Mouse (Mus musculus): Measurements from ENCODE around the gene Spata5.
A peak's percentile ranks its signal among the peaks of the same experiment; 100 is the strongest.

Gene Spata5

GRCm38 (mm10) chr3:37419458-37419991, at the start of gene Spata5:
Spata5 (plus strand) TSS chr3:37419896.
- DNase-seq, result peak; percentile 98 to 99

- DNase-seq, result no peak
These were observed 49.3 kb upstream of the Spata5 start for GRCm38 (mm10) chr3:37370407-37370806.

DNA sequence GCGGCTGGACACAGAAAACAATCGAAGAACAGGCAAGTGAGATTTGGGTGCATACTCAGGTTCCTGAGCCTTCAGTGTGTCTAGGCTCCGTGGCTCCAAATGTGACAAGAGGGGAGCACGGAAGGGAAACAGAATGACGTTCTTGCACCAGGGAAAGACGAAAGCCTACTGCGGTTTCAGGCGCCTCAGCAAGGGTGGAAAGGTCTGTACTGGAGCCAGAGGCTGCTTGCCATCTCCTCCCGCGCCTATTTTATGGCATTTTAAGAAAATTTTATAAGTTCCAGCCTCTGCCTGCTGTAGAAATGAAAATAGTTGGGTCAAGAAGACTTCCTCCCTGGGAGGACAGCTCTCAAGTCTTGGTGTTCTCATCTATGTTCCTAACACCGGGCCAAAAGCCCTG, 46.0 kb upstream of the Spata5 start:
- no peak for DNase-seq

- no peak for DNase-seq
These were observed 41.8 kb upstream of the Spata5 start for GRCm38 (mm10) chr3:37377926-37378325.

GRCm38 (mm10) chr3:37378412-37378811, 41.3 kb upstream of the Spata5 start:
- DNase-seq, result no peak

- no peak for DNase-seq
These were observed 40.5 kb upstream of the Spata5 start for GRCm38 (mm10) chr3:37379201-37379600.

GRCm38 (mm10) chr3:37379930-37380881, 39.5 kb upstream of the Spata5 start:
- peak in 1 of 2 experiments; percentile 5 for DNase-seq

DNA sequence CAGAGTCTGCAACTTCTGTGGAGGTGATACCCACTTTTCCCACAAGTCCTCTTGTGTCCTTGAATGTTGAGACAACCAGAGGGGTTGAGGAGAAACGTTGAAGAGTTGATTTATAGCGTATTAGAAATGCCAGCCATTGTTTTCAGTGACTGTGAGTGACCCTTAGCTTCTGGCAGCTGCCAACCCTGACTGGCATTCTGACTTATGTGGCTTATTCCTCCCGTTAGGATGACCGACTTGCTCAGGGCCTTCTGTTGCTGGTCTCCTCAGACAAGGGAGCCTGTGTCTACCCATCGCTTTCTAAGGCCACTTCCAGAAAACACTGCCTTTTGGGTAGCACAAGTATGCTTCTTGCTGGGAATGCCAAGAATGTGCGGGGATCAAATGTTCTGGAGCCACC, 38.2 kb upstream of the Spata5 start:
- no peak for DNase-seq

- DNase-seq, result no peak
These were observed 36.5 kb upstream of the Spata5 start for GRCm38 (mm10) chr3:37383096-37383765.

GRCm38 (mm10) chr3:37387310-37387709, 32.4 kb upstream of the Spata5 start:
- DNase-seq, result no peak

- DNase-seq, result no peak
These were observed 22.6 kb upstream of the Spata5 start for GRCm38 (mm10) chr3:37396930-37397608.

DNA sequence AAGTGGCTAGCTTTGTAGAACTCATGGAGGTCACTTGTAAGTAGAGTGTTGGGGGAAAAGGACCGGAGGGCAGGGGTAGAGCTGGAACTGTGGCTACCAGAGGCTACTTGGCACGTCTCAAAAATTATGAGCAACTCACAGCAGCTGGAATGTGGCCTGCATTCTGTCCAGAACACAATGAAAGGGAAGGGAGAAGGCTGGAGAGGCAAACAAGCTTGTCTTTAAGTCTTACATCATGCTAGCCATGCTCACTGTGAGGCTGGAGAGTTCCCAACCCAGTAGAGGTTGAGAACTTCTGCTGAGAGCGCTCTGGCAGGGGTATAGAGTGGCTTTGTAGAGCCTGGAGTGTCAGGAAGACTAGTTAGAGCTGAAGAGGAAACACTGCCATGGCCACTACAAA, 22.1 kb upstream of the Spata5 start:
- DNase-seq, result no peak

GRCm38 (mm10) chr3:37398661-37399395, 20.9 kb upstream of the Spata5 start:
- DNase-seq, result no peak

GRCm38 (mm10) chr3:37401729-37402610, 17.7 kb upstream of the Spata5 start:
- no peak for DNase-seq

GRCm38 (mm10) chr3:37407598-37407997, 12.1 kb upstream of the Spata5 start:
- no peak for DNase-seq

DNA sequence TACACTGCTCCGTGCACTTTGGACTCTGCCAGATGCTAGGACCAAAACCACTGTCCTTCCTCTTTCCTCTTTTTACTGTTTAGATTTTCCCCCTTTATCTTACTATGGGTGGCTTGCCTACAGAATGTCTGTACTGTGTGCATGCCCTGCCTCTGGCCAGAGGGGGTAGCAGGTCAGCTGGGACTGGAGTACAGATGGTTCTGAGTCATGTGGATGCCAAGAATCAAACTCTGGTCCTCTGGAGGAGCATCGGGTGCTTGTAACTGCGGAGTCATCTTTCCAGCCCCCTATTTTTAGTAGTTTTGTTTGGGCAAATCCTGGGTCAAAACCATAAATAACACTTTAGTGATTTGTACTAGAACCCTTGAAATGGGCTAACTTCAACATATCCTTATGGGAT, 6.2 kb upstream of the Spata5 start:
- DNase-seq, result no peak

DNA sequence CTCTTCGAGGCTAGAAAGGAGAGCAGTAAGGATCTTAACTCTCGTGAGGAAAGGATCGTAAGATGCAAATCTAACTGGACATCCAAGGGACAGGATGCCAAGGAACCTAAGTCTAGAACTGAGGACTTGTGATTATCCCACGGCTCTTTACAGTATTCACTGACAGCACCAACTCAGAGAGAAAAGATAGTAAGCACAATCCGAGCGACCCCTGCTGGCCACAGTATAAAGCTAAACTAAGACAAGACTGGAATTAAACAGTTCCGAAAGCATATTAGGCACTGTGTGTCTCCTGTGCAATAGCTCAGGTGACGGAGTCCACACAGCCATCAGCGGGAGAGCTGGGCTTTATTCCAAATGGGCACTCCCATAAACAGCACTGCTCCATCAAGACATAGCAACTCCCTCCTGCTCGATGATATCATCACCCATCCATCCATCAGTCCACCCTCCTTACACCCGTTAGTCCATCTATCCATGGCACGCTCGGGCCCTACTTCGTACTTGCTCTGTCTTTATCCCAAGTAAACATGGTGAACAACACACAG, 5.2 kb upstream of the Spata5 start:
- peak; percentile 13 to 28 for DNase-seq

DNA sequence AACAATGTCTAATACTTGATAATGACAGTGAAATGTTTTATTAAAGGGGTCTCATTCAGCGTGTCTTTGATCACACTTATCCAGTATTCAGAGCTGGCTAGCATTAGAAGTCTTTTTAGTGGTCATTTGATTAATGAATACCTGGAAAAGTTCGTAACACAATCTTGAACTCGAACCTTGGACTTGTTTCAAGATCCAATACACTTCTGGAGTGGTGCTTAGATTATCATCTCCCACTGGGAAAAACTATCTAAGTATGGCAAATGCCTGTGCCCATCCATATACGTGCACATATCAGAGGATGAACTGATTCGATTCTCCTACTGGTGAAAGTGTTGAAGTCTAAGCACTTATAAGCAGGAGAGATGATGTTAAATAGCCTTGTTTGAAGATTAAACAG, 1.4 kb upstream of the Spata5 start:
- DNase-seq, result no peak

DNA sequence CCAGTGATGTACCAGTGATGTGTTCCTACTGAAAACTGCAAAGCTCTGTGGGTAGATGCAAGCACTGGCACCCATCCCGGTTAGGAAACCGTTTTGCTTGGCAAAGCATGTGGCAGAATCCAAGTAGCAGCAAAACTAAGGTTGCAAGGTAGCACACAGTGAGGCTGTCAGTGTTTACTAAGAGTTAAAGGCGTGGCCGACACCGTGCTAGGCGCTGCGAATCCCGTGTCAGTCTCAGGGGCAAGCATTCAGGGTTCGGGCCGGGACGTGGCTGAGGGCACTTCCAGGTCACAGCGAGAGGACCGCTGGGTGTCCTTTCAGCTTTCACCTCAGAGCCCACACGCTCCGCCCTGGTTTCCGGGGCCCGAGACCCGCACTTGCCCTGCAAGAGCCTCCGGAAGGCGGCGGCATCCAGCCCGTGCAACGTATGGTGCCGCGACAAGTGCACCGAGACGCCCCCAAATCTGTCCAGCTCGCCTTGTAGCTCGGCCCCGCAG, 687 bp upstream of the Spata5 start:
- DNase-seq, result no peak

GRCm38 (mm10) chr3:37420072-37420471, 376 bp downstream of the Spata5 start, which contains the start of gene Nudt6:
Nudt6 (minus strand) TSS chr3:37420211.
- peak; percentile 84 to 87 for DNase-seq

- DNase-seq, result no peak
These were observed 945 bp downstream of the Spata5 start for GRCm38 (mm10) chr3:37420641-37421040.

Measured in thymus, adult 18-20 months (tissue).